Mouse (Mus musculus) retina, adult 2 months (tissue): ENCODE results near the gene Efl1.
"Not testable (repeated sequence)": the region's sequence is repeated elsewhere in the genome, so short reads cannot be mapped to it uniquely, and the experiment has no call there.

Experiments
- DNase-seq: peaks from one replicate; pipeline ENCODE4 v3.0.0-alpha.2; 2012; ENCODE audit warnings: low read depth, low spot score

Gene Efl1

DNA sequence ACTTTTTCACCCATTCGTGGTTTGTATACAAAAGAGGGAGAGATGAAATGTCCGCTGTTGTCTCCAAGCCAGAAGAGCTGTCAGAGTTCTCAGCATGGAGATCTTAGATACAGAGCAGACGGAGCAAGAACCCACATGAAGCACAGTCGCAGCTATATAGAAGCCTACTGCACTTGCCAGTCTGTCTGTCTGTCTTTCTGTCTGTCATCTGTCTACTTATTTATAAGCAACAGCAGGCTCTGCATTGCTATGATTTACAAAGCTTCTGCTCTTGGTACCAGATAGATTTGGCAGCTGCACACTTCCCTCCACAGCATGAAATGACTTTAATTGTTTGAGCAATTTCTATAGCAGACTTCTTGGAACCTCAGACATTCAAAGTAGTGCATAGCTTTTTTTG, 110.1 kb downstream of the Efl1 start:
- no peak for DNase-seq

DNA sequence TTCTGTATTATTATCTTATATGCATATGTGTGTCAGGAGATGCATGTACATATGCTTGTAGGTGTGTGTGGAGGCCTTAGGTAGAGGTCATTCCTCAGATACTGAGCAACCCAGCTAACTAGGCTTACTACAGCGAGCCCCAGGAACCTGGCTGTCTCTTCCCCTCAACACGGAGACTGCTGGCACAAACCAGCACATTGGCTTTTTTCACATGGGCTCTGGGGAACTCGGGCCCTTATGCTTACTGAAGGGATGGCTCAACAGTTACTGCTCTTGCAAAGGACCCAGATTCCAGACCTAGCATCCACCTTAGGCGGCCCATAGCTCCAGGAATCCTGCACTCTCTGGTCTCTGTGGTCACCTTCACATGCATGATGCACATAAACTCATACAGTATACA, 110.7 kb downstream of the Efl1 start:
- no peak for DNase-seq

DNA sequence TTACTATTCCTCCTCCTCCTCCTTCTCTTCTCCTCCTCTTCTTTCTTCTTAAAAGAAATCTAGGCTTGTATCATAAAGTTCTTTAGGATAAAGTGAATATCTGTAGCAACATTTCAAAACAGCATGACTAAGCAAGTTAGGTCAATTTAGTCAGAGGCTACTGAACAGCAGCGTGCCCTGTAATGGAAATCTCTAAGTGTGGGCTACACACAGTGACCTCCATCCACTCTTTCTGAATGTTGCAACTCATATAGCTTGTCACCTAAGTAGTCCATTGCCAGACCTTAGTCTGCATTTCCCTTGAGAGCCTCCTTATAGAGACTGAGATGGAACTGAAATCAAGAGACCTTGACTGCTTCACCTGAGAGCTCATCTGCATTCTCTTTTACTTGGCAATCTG, 116.5 kb downstream of the Efl1 start:
- DNase-seq: no peak

DNA sequence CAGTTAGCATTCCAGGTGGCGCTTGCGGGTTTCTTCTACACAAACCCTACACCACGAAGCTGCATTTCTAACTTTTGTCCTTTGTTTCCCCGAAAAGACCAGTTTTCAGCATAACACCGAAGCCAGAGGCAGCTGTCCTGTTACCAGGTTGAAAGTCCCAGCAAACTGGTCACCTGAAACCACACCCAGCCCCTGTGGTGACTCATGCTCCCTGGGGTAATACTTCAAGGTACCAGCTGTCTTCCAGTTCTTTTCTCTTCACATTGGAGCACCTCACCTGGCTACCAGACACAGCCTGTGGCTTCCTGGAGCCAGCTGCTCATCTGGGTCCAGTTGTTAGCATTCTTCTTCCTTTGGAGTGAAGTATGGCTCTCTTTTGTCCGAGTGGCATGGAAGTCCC, 118.2 kb downstream of the Efl1 start:
- DNase-seq: no peak

DNA sequence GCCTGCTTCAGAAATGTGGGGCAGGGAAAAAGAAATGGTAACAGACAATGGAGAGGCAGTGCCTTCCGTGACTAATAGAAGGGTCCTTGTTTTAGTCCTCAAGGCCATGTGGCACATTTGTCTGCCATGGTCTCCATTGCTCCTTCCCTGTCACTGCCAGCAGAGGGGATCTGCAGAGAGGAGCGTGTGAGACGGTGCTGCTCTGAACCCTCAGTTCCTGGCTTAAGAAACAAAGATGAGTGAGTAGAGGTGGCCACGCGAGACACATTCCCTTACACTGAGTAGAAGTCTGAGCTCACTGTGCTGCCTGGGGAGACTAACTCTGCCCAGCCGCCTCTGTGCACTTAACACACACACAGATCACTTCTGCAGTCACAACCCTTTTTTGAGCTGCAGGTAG, 121.8 kb downstream of the Efl1 start:
- no peak for DNase-seq

DNA sequence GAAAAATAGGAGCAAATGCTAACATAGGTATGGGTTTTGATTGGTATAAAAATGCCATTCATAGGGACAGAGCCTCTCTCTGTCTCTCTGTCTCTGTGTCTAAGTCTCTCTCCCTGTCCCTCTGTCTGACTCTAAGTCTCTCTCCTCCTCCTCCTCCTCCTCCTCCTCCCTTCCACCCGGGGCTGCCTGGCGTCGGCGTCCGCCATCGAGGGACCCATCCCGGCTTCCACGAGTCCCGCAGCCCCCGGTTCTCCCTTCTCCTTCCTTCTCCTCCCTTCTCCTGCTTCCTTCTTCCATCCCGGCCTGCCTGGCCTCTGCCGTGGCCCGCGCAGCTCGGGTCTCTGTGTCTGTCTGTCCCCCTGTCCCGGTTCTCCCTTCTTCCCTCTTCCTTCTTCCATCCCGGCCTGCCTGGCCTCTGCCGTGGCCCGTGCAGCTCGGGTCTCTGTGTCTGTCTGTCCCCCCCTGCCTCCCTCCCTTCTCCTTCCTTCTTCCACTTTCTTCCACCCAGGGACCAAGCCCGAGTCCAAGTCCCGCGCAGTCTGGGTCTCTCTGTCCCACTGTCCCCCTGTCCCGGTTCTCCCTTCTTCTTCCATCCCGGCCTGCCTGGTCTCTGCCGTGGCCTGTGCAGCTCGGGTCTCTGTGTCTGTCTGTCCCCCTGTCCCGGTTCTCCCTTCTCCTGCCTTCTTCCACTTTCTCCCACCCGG, 122.7 kb downstream of the Efl1 start:
- DNase-seq: not testable (repeated sequence)

DNA sequence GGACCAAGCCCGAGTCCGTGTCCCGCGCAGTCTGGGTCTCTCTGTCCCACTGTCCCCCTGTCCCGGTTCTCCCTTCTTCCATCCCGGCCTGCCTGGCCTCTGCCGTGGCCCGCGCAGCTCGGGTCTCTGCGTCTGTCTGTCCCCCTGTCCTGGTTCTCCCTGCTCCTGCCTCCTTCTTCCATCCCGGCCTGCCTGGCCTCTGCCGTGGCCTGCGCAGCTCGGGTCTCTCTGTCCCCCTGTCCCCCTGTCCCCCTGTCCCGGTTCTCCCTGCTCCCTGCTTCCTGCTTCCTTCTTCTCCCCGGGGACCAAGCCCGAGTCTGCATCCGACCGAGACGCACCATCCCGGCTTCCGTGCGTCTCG, 123.2 kb downstream of the Efl1 start:
- DNase-seq: not testable (repeated sequence)

DNA sequence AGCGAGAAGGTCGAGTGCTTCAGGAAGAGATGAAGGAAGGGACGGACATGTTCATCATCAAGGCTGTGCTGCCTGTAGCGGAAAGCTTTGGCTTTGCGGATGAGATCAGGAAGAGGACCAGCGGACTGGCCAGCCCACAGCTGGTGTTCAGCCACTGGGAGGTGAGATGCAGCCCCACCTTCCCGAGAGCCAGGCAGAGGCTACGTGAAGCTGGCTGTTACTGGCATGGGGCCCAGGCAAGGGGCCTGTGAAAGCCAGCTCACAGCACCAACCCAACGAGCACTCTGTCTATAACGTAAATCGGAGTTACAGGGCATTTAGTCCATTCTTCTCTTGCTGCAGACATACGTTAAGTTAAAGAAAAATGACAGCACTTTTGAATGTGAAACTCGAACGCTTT, 124.1 kb downstream of the Efl1 start:
- no peak for DNase-seq

DNA sequence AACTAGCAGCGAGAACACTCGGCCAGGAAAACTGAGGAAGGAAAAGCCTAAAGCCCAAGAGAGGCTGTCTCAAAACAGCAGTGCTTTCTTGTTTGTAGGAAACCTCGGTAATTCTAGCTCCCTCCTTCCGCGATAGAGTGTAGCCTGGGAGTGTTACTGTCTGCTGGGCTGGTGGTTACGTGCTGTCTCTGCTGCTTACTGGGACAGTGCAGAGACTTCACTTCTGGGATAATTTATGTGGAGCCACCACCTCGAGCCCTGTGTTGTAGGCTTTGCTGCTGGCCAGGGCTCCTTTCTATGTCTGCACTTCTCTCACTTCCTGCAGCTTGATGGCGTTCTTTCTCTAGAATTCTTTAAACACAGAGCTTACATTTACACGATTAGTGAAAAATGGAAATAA, 124.7 kb downstream of the Efl1 start:
- no peak for DNase-seq

DNA sequence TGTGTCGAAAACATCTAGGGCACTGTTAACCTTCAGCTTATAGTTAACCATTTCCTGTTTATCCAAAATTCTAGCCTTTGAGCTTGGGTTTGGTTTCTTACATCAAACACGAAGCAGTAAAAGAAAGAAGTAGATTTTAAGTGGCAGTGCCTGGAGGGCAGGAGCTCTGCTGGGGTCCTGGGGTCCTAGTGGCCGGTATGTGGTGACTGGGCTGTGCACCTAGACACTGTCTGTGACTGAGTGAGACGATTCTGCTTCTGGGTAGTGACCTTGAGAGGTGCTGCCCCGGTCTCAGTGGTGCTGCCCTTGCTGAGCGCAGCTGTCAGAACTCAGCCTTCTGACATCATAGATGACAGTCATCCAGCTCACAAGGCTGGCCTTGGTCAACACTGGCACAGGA, 125.5 kb downstream of the Efl1 start:
- DNase-seq: no peak

DNA sequence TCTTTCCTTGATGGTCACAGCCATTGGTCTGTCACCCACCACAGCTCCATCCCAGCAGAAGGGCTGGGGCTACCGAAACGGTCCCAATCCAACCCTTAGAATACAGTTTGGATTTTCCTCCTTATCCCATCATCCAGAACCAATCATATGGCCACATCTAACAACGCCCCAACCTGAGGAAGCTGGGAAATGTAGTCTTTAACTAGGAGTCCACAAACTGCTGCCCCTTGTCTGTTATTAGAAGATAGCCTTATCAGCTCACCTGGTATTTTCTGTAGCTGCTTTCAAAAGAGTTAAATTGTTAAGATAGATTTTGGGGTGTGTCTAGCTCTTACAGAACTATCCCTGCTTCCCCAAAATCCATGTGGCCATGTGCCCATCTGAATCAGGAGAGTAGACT, 126.7 kb downstream of the Efl1 start:
- no peak for DNase-seq

DNA sequence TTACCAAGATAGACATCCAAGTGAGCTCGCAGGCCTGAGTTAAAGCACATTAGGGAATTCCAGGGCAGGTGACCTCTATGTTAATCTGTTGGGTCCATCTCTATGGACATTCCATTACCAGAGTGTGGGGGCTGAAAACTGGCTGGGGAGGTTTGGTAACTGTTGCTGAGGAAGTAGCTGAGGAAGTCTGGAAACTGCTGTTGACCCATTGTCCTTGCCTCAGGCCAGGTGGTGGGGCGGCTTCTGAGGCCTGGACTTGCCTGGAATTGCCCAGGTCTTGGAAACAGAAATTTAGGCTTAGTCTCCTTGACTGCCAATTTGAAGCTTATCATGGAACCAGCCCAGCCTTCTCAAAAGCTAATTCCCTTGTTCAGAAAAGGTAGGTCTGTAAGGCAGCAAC, 134.7 kb downstream of the Efl1 start:
- no peak for DNase-seq

DNA sequence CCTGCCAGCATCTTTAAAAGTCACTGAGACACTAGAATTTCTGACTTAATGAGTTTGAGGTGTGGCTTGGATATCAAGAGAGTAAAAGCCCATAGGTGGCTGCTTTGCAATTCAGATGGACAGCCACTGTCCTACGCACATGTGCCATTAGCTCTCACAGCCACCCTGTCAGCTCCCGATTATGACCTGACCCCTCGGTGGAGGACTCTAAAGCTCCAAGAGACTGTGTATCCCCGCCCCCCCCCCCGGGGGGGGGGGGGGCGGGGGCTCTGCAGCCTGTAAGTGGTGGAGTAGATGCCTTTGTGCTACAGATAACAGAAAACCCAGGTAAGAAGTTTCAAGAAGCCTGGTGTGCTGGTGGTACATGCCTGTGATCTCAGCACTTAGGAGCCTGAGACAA, 135.3 kb downstream of the Efl1 start:
- no peak for DNase-seq

DNA sequence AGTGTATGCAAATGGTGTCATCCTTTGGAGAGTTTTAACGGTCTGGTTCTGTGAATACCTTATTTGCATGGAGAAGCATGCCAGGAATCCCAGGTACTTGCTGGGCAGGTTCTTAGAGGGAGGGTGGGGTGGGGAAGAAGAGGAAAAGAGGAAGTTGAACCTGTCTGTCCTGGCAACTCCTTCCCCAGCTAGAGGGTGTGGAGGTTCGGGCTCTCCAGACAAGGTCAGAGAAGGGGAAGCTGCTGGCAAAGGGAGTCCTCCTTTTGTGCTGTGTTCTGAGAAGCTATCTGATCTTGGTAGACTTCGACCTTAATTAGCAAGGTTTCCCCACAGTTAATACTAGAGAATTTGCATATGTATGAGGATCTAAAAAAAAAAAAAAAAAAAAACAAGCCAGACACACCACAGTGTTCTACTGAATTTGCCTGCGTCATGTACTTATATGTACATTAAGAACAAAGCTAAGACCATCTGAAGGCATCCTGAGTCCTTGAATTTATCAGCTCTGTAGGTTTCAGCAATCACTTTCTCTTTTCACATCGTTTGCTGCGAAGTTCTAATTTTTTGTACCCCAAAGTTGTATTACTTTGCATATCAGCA, 137.0 kb downstream of the Efl1 start:
- no peak for DNase-seq

DNA sequence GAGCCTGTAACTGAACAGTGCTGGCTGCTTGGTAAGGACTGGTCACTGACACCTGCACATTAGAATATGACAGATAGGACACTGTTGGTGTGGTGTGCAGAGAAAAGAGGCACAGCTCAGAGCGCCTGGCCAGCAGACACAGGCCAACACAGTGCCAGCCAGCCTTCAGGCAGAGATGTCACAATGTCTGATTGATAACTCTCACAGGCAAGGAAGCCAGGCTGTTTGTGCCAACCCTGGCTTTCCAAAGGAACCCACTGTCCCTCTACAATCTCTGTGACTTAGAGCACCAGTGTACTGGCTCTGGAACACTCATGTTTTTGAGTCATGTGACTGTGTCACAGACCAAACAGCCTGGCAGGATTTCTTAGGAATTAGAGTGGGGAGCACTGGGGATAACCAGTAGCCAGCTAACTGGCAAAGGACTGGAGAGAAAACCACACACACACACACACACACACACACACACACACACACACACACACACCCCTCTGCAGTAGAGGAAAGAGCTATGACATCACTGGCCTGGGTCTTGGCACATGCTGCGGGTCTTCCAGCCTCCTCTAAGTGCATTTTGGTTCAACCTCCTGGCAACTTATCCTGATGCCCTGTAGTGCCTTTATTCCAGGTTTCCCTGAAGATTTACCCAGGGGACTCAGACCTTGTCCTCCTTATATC, 137.7 kb downstream of the Efl1 start:
- DNase-seq: no peak

DNA sequence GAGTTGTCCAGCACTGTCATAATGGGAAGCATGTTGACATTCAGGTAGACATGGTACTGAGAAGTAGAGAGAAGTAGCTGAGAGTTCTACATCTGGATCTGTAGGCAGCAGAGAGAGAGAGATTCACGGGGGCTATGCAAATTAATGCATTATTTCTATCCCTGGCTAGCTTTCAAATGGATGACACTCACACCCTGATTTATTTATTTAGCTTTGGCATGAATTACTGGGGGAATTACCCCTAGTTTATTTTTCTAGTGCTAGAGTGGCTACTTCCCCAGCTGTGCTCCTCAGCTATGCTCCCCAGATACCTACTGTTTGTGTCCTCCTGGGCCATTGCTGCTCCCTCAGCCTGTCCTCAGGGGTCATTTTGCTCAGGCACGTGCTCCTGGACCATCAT, 144.2 kb downstream of the Efl1 start:
- DNase-seq: no peak

DNA sequence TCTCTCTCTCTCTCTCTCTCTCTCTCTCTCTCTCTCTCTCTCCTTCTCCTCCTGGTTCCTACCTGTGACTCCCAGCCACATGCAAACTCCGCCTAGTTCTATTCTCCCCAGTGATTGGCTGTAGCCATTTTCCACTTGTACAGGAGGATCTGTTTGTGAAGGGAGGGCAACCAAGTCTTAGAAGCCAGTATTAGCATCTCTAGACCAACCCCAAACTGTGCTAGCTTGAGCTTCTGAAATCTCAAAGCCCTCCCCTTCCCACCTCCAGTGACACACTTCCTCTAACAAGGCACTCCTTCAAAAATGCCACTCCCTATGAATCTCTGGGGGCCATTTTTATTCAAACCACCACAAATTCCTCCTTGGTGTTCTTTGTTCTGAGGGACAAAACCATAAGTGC, 144.7 kb downstream of the Efl1 start:
- no peak for DNase-seq

DNA sequence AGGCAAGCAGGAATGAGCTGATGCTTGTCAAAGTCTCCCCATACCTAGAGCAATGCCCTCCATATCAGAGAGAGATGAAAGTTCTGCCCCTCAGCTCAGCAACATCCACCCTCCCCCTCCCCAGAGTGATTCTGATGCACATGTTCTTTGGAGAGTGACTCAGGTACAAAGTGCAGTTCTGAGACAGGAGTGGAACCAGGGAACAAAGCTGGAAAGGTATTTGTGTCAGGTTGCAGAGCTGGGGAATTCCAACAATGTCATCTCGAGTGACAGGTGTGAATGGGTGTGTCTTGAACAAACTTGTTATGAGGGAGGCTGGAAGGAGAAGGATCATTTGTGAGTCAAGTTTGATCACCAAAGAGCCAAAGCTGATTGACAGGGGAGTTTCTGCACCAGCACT, 146.1 kb downstream of the Efl1 start:
- DNase-seq: no peak

DNA sequence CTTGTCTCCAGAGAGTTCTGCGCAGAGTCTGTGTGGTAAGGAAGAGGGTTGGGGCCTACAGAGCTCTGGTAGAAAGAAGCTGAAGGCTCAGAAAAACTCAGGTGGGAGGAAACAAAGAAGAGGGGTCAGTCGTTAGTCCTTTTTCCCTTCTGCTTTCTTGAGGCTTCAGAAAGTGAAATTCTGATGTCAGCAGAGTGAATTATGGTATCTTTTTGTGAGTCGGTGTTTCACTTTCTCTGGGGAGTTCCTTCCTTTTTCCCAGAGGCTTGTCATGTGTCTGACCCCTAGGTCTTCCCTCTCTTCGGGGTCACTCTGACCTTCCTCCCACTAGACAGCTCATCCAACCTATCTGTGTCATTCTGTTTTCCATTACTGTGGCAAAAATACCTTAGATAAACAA, 153.8 kb downstream of the Efl1 start:
- DNase-seq: no peak

DNA sequence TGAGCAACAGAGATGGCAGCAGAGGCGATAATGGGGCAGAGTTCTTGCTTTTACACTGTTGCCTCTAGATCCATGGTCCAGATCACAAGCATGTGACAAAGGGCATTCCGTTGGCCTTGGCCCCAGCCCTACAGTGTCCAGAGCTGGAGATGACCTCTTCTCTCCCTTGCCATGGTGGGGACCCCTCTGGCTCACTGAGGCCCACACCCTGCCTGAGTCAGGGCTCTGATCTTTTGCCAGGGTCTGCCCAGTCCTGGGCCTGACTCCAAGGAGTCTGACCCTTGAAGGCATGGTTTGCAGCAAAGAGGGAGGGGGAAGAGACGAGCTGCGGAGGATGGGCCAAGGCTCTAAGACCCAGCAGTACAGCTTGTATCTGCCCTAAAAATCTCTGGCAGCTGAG, 159.8 kb downstream of the Efl1 start:
- no peak for DNase-seq

DNA sequence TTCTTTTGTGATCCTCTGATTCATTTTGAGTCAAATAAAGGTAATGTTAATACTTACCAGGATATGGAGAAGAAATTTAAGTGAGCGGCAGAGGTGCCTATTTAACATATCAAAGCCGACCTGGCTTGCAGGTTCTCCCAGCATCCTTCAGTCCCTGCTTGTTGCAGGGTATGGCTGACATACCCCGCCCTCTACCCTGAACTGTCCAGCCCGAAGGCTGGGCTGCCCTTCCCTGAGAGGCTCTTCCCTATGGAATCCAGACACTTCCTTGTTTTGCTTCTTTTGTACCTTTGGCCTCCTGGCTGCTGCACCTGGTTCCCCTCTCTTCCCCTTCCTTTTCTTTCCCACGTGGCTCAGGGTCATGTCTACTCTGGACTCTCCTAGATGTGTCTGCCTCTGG, 160.7 kb downstream of the Efl1 start:
- no peak for DNase-seq

DNA sequence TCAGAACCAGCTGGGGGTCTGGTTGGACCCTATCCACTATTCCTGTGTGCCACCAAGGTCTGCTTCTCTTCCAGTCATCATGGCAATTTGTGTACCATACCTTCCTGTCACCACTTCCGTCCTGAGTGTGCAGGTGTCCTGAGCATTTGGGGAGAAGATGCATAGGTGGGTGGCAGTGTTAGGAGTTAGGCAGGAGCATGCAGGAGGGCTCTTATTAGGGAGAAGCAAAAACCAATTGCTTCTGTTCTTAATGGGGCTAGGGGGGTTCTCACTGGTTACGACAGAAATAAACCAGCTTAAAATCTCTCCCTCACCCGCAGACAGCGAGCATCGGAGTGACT, 162.4 kb downstream of the Efl1 start:
- DNase-seq: no peak

DNA sequence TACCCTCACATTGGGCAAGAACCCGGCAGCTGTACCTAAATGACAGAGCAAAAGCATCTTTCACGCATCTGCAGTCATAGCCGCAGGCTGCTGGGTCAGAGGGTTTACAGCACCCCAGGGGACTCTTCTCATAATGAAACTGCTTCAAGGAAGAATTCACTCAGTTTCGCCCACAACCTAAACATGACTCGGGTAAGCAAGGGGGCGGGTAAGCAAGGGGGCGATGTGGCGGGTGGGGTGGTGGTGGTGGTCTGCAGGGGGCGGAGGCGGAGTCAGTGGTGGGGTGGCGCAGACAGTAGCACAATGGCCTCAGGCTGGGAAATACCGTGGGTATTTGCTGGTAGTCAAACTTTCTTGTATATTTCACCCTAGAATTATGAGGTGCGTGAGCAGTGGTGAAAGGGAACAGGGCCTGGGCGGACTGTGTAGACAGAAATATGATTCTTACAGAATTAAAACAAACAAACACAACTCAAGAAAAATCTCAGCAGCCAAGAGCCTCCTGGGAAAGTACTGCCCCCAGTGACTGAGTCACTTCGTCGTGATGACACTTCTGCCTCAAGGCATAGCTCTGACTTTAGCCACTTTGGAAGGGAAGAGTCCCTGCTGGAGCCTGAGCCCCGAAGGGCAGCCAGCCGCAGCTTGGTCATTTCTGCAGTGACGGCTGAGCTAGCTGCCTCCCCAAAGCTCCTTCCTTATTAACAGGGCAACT, 162.9 kb downstream of the Efl1 start:
- DNase-seq: no peak
